Mouse (Mus musculus): Measurements from ENCODE around the gene Crip2. TPM values are rescaled to one million over a fixed set of nuclear protein-coding genes. Genes with fewer than 3 reads are reported as not detected.

Crip2 gene
- polyA plus RNA-seq, 1 experiment from 2014 or later: 444 TPM

DNA sequence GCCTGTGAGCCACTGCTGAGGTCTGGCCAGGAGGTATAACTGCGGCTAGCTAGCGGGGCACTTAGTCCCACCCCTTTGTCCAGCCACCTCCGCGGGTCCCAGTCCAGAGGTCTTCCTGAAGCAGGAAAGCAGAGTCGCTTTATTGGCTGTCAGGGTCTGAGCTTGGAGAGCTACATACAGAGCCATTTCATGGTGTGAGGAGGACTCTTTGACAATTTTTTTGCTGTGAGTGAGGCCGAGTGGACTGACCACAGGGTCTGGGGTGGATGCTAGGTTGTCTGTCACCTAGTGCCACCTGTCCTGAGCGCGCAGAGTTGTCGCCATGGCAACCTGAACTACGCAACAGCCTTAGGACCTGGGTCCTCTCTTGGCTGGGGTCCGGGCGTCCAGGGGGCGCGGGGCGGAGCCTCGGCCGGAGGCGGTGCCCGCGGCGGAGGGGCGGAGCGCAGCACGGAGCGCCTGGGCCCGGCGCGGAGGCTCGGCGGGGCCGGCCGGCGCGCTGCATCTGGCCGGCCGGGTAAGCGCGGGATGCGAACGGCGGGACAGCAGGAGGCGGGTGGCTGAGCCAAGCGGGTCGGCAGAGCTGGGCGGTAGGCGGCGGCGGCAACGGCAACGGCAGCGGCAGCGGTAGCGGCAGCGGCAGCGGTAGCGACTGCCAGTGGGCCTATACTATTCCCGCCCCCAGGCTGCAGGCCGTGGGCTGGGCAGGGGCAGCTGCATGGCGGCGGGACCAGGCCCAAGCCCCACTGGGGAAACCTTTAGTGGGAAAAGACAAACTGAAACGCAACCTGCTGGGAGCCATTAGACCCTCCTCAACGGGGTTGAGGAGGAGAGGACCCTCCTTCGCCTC is 45.6 kb downstream of the Crip2 start, which contains the start of gene Tmem121:
Gene Tmem121 (plus strand): TSS at position 489 of the 850 bp plus-strand sequence.
- Histone ChIP-seq H3K27ac (ENCODE audit: low read length) (peak within 1 kb of the TSS; percentile 37; the same call in 1 of the 2 replicates), H3K4me2 (ENCODE audit: low read length) (peak within 1 kb of the TSS; percentile 93), H3K36me3 (ENCODE audit: control insufficient read depth, insufficient read depth) (peaks cover 19% of the 10 kb centered on the region), H3K4me1 (replicated peaks; ENCODE audit: control insufficient read depth, insufficient read depth, low read length) (peaks cover 28% of the 10 kb centered on the region), H3K9me3 (ENCODE audit: control insufficient read depth, low read length) (no peaks in the 10 kb centered on the region), H3K27me3 (replicated peaks; ENCODE audit: control insufficient read depth, insufficient read depth, low read length) (no peaks in the 10 kb centered on the region), H3K9ac (replicated peaks; ENCODE audit: low read depth, low read length) (peak within 1 kb of the TSS; percentile 87), H3K4me3 (replicated peaks; ENCODE audit: low read length) (peak within 1 kb of the TSS; percentile 84)
- peak; percentile 61 for ATAC-seq
- WGBS: 1% methylated on average over 63 of the region's 63 CpGs

DNA sequence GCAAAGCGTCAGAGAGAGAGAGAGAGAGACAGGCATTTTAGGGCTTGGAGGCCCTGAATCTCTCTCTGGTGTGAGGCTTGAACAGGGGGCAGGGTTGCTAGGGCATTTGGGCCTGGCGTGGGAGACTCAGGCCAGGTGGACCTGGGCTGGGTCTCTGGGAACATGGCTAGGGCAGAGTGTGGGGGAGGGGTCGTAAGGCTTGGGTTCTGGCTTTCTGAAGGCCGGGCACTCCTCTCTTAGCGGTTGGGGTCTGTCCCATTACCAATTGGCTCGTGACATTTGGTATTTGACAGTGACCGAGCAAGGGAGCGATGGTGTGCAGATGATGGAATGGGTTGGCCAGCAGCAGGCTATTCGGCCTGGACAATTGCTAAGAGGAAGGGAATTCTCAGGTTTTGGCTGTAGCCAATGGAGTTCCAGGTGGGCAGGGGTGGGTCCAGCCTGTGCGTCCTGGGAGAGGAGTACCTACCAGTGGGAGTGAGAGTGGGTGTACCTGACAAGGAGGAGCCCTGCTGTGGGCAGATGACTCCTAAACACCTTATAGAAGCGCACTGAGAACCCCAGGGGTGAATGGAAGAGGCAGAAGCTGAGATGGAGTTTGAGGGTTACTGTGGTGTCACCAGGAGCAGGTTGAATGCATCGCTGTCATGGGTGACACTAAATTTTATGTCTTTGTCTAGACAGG is 46.4 kb downstream of the Crip2 start:
- peak; percentile 3; the same call in 1 of the 2 replicates for ATAC-seq
- no peaks in the 10 kb centered on the region for H3K9me3 ChIP-seq (ENCODE audit: control insufficient read depth, low read length)
- peaks cover 28% of the 10 kb centered on the region for H3K4me1 ChIP-seq (replicated peaks; ENCODE audit: control insufficient read depth, insufficient read depth, low read length)
- WGBS: 32% methylated on average over 12 of the region's 12 CpGs
- H3K36me3 ChIP-seq (ENCODE audit: control insufficient read depth, insufficient read depth): peaks cover 22% of the 10 kb centered on the region
- peak overlapping the region; percentile 37; the same call in 1 of the 2 replicates for H3K27ac ChIP-seq (ENCODE audit: low read length)
- peak overlapping the region; percentile 93 for H3K4me2 ChIP-seq (ENCODE audit: low read length)
- peak overlapping the region; percentile 84 for H3K4me3 ChIP-seq (replicated peaks; ENCODE audit: low read length)
- H3K9ac ChIP-seq (replicated peaks; ENCODE audit: low read depth, low read length): peak overlapping the region; percentile 87
- H3K27me3 ChIP-seq (replicated peaks; ENCODE audit: control insufficient read depth, insufficient read depth, low read length): no peaks in the 10 kb centered on the region

DNA sequence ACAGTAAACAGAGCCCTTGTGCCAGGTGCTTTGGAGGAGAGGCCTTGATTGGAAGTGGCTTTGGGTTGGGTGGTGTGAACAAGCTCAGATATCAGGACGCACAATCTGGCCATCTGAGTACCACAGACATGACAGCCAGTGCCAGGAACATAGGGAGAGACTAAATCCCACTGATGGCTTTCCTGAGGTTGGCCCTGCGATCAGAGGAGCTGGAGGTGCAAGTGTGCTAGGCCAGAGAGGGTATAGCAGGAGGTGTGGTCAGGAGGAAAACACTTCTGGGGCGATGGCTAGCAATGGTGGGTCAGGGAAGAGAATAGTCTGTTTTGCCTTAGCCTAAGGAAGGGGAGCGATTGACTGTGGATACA is 47.0 kb downstream of the Crip2 start:
- peak overlapping the region; percentile 93 for H3K4me2 ChIP-seq (ENCODE audit: low read length)
- peak overlapping the region; percentile 84 for H3K4me3 ChIP-seq (replicated peaks; ENCODE audit: low read length)
- H3K4me1 ChIP-seq (replicated peaks; ENCODE audit: control insufficient read depth, insufficient read depth, low read length): peaks cover 28% of the 10 kb centered on the region
- peaks cover 22% of the 10 kb centered on the region for H3K36me3 ChIP-seq (ENCODE audit: control insufficient read depth, insufficient read depth)
- H3K9me3 ChIP-seq (ENCODE audit: control insufficient read depth, low read length): no peaks in the 10 kb centered on the region
- WGBS: 46% methylated on average over 4 of the region's 4 CpGs
- H3K9ac ChIP-seq (replicated peaks; ENCODE audit: low read depth, low read length): peak overlapping the region; percentile 87
- no peaks in the 10 kb centered on the region for H3K27me3 ChIP-seq (replicated peaks; ENCODE audit: control insufficient read depth, insufficient read depth, low read length)
- H3K27ac ChIP-seq (ENCODE audit: low read length): no peak overlapping the region
- no peak for ATAC-seq

DNA sequence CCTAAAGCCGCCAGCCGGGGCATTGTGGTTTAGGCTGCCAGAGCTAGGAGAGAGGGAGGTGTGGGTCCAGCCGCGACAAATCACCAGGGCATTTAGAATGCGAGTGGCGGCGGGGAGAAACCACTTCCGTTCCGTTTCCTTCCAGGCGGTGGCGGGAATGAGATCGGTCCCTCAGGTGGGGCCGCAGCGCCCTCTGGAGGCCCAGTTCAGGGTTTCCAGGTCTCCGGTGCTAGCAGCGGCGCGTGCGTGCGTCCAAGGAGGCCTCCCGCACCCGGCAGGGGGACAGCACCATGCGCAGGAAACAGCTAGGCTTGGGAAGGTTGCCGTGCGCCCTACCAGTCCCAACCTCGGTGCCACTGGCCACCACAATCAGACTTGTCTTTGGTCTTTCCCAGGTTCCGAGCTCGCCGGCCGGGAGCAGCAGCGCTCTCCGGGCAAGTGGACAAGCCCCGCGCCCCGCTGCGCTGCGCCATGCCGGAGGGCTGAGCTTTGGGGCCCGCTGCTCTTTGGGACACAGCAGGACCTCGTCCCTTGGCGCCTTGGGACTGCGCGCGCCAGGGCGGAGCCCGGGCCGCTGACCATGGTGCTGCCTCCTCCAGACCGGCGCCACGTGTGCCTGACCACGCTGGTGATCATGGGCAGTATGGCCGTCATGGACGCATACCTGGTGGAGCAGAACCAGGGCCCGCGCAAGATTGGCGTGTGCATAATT is 47.7 kb downstream of the Crip2 start:
- Histone ChIP-seq H3K9ac (replicated peaks; ENCODE audit: low read depth, low read length) (peak overlapping the region; percentile 60), H3K4me1 (replicated peaks; ENCODE audit: control insufficient read depth, insufficient read depth, low read length) (peaks cover 28% of the 10 kb centered on the region), H3K27ac (ENCODE audit: low read length) (no peak overlapping the region), H3K9me3 (ENCODE audit: control insufficient read depth, low read length) (no peaks in the 10 kb centered on the region), H3K4me3 (replicated peaks; ENCODE audit: low read length) (peak overlapping the region; percentile 84), H3K36me3 (ENCODE audit: control insufficient read depth, insufficient read depth) (peaks cover 22% of the 10 kb centered on the region), H3K27me3 (replicated peaks; ENCODE audit: control insufficient read depth, insufficient read depth, low read length) (no peaks in the 10 kb centered on the region), H3K4me2 (ENCODE audit: low read length) (peak overlapping the region; percentile 93)
- peak; percentile 60 for ATAC-seq
- WGBS: 4% methylated on average over 55 of the region's 56 CpGs

DNA sequence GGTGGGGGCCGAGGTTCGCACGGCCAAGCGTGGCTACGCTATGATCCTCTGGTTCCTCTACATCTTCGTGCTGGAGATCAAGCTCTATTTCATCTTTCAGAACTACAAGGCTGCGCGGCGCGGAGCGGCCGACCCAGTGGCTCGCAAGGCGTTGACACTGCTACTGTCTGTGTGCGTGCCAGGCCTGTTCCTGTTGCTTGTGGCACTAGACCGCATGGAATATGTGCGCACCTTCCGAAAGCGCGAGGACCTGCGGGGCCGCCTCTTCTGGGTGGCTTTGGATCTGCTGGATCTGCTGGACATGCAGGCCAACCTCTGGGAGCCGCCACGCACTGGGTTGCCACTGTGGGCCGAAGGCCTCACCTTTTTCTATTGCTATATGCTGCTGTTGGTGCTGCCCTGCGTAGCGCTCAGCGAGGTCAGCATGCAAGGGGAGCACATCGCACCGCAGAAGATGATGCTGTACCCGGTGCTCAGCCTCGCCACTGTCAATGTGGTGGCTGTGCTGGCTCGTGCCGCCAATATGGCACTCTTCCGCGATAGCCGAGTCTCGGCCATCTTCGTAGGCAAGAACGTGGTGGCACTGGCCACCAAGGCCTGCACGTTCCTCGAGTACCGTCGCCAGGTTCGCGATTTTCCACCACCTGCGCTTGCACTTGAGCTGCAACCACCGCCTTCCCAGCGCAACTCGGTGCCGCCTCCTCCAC is 48.5 kb downstream of the Crip2 start:
- no peaks in the 10 kb centered on the region for H3K9me3 ChIP-seq (ENCODE audit: control insufficient read depth, low read length)
- no peak overlapping the region for H3K27ac ChIP-seq (ENCODE audit: low read length)
- peaks cover 22% of the 10 kb centered on the region for H3K36me3 ChIP-seq (ENCODE audit: control insufficient read depth, insufficient read depth)
- H3K27me3 ChIP-seq (replicated peaks; ENCODE audit: control insufficient read depth, insufficient read depth, low read length): no peaks in the 10 kb centered on the region
- H3K9ac ChIP-seq (replicated peaks; ENCODE audit: low read depth, low read length): no peak overlapping the region
- peaks cover 28% of the 10 kb centered on the region for H3K4me1 ChIP-seq (replicated peaks; ENCODE audit: control insufficient read depth, insufficient read depth, low read length)
- ATAC-seq: no peak
- H3K4me3 ChIP-seq (replicated peaks; ENCODE audit: low read length): peak overlapping the region; percentile 84
- H3K4me2 ChIP-seq (ENCODE audit: low read length): peak overlapping the region; percentile 93
- 92% methylated on average over 51 of the region's 51 CpGs for WGBS

DNA sequence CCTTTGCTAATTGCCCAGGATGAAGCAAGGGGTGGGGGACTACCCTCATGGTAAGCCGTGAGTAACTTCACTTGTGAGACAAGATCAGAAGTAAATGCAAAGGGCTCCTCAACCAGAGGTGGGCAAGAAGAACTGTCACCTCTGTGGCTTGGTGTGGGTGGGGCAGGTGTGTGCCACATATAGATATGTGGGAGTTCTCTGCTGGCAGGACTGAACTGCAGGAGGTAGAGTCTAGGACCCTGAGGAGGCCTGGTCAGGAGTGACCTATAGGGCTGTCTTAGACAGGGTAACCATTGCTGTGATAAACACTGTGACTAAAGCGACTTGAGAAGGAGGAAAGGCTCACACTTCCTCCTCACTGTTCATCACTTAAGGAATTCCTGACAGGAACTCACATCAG is 53.4 kb downstream of the Crip2 start:
- Histone ChIP-seq H3K4me3 (replicated peaks; ENCODE audit: low read length) (no peak overlapping the region), H3K27me3 (replicated peaks; ENCODE audit: control insufficient read depth, insufficient read depth, low read length) (no peaks in the 10 kb centered on the region), H3K36me3 (ENCODE audit: control insufficient read depth, insufficient read depth) (peaks cover 19% of the 10 kb centered on the region), H3K9ac (replicated peaks; ENCODE audit: low read depth, low read length) (no peak overlapping the region), H3K4me2 (ENCODE audit: low read length) (no peak overlapping the region), H3K9me3 (ENCODE audit: control insufficient read depth, low read length) (0 out of 2 replicates have a peak, but pooled peaks cover 2% of the 10 kb centered on the region), H3K27ac (ENCODE audit: low read length) (no peak overlapping the region), H3K4me1 (replicated peaks; ENCODE audit: control insufficient read depth, insufficient read depth, low read length) (no peaks in the 10 kb centered on the region; the same call in 1 of the 2 replicates)
- ATAC-seq: no peak
- whole genome bisulfite sequencing: 82% methylated on average over 2 of the region's 2 CpGs

Other genes starting within 250 kb of the Crip2 start
- 7.9 and 10.7 TPM in 2 replicates for gene Jag2, start 210.5 kb upstream of the Crip2 start, polyA plus RNA-seq (2015; fragmentation: Nextera tagmentation; extraction: Ambion mirVana)
- gene Nudt14, start 198.1 kb upstream of the Crip2 start, polyA plus RNA-seq (2015; fragmentation: Nextera tagmentation; extraction: Ambion mirVana): 53.4 and 57.0 TPM in 2 replicates
- gene Btbd6, start 163.8 kb upstream of the Crip2 start, polyA plus RNA-seq (2015; fragmentation: Nextera tagmentation; extraction: Ambion mirVana): 41.4 and 49.7 TPM in 2 replicates
- 60.8 and 64.6 TPM in 2 replicates for gene Brf1, start 139.5 kb upstream of the Crip2 start, polyA plus RNA-seq (2015; fragmentation: Nextera tagmentation; extraction: Ambion mirVana)
- 21.7 and 23.2 TPM in 2 replicates for gene Pacs2, start 125.7 kb upstream of the Crip2 start, polyA plus RNA-seq (2015; fragmentation: Nextera tagmentation; extraction: Ambion mirVana)
- gene Tex22, start 65.7 kb upstream of the Crip2 start, polyA plus RNA-seq (2015; fragmentation: Nextera tagmentation; extraction: Ambion mirVana): not detected in 2 replicates
- gene Mta1, start 42.0 kb upstream of the Crip2 start, polyA plus RNA-seq (2015; fragmentation: Nextera tagmentation; extraction: Ambion mirVana): 15.6 and 17.2 TPM in 2 replicates
- 30.6 and 35.2 TPM in 2 replicates for gene Crip1, start 6.1 kb downstream of the Crip2 start, polyA plus RNA-seq (2015; fragmentation: Nextera tagmentation; extraction: Ambion mirVana)
- 20.2 and 21.5 TPM in 2 replicates for gene Tedc1, start 16.2 kb downstream of the Crip2 start, polyA plus RNA-seq (2015; fragmentation: Nextera tagmentation; extraction: Ambion mirVana)
- 38.8 and 46.9 TPM in 2 replicates for gene Tmem121, start 45.7 kb downstream of the Crip2 start, polyA plus RNA-seq (2015; fragmentation: Nextera tagmentation; extraction: Ambion mirVana)